Mouse (Mus musculus) lung, postnatal 14 days (tissue): Measurements from ENCODE around the gene Rrp8.

Source experiments
- DNase-seq: peaks from one replicate; pipeline ENCODE4 v3.0.0; 2021

Rrp8 gene

DNA sequence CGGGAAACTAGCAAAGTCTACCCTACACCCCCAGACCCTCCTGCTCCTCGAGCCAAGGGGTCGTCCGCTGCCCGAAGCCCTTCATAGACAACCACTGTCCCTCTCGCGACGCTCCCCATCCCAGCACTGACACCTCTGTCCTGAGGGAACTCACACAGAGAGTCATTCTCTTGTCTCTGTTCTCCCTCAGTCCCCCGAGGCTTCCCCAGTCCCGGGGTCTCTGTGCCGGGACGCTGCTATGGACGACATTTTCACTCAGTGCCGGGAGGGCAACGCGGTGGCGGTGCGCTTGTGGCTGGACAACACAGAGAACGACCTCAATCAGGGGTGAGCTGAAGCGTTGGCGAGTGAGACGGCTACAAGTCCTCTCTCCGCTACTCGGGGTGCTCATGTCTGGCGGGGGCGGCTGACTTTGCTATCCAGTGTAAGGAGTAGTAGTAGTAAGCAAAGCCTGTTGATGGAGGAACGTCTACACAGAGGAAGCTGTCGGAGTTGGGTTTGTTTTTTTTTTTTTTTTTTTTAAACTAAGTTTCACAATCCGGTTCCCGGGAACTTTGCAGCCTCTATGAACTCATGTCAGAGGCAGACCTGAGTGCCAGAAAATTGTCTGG, at the start of gene Rrp8:
Gene Rrp8 (minus strand): TSS at position 475 of the 611 bp plus-strand sequence.
- DNase-seq: peak; percentile 46

DNA sequence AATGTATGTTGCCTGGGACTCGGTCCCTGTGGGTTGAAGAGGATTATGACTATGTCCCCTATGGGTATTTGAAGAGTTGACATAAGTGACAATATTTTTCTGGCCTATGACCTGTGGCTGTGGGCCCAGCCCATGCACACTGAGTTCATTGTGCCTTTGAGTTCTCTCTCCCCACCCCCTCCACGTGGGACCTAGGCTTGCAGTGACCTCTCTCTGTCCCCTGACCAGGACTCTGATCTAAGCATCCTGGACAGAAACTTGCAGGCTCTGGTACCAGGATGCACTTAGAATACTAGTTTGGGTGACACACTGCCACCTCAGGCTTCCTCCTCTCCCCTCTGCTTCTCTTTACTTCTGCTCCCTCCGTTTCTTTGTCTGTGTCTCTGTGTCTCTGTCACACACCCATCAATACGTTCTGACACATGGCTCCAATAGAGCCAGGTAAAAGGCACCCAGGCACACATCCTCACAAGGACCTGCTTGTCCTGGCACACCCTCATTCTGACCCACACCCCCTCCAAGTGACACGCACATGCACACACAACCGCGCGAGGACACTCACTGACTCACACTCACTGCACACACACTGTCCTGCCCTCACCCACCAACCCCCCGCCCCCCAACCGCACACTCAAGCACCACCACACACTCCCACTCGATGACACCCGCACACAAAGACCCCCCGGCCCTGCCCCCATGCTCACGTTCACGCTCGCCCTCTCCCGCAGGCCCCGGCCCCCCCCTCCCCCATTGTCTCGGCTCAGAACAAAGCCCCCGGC, 49.5 kb upstream of the Rrp8 start:
- no peak for DNase-seq

GRCm38 (mm10) chr7:105784556-105784955, 47.4 kb upstream of the Rrp8 start:
- DNase-seq: no peak

DNA sequence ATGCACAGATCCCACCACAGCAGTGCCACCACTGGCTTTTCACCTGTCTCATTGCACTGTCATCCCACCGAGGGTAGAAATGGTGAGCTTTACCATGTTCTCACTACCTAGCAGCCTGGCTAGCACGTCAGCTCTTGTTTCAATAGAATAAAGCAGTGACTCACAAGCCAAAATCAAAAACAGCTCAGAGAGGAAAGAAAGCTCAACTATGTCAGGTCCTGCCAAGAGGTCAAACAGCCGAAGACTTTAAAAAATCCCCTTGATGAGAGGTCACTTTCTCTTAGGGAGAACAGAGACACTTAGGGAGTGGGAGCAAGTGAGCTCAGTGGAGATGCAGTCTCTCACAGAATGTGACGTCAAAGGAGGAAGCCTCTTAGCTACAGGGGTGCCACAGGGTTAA, 46.7 kb upstream of the Rrp8 start:
- DNase-seq: no peak

DNA sequence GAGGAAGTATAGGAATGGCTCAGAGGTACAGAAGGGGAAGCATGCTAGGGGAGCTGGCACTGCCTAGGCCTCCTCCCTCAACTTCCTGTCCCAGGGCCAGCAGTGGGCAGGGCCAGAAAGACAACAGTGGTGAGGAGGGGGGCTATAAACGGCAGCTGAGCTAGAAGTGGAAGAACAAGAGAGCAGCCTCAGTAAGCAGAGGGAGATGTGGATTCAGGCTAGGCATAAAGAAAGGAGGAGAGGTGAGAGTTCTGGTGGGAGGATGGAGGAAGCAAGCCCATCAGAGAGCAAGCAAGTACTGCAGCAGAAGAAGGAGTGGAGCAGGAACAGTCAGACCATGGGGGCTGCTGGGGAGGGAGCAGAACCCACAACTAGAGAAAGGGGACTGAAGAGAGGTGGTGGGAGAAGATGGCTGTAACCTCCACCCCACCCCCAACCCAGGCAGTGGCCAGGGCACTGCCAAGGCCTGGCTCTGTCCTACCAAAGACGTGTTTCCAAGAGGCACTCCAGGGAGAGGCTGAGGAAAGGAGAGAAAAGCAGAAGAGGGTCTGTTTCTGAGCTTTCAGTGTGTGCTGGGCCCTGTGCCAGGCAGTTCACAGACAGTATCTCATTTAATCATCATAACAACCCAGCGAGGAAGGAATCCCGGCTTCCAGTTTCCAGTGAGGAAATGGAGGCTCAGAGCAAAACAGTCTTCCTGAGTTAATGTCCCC, 41.5 kb upstream of the Rrp8 start:
- peak; percentile 59 for DNase-seq

- DNase-seq: peak; percentile 32
Observed at GRCm38 (mm10) chr7:105777797-105778552, 40.8 kb upstream of the Rrp8 start.

GRCm38 (mm10) chr7:105777316-105777715, 40.1 kb upstream of the Rrp8 start:
- no peak for DNase-seq

- DNase-seq: no peak
Observed at GRCm38 (mm10) chr7:105776026-105776425, 38.8 kb upstream of the Rrp8 start.

DNA sequence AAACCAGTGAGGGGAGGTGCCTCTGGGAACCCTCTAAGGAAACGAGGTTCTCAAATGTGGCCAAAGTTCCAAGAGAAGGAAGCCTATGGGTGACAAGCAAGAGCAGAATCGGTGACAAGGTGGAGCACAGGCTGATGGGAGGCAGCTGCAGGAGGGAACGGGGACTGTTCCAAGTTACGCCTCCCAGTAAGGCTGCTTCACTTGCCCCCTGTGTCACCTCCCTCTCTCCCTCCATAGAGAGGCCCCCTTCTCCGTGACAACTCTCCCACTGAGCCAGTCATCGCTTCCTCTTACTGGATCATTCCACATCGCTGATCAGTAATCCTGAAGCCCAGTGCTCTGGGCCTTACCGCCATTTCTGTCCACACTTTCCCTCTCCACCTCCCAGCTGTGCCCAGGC, 37.5 kb upstream of the Rrp8 start:
- no peak for DNase-seq

GRCm38 (mm10) chr7:105773041-105773440, 35.9 kb upstream of the Rrp8 start:
- DNase-seq: no peak

DNA sequence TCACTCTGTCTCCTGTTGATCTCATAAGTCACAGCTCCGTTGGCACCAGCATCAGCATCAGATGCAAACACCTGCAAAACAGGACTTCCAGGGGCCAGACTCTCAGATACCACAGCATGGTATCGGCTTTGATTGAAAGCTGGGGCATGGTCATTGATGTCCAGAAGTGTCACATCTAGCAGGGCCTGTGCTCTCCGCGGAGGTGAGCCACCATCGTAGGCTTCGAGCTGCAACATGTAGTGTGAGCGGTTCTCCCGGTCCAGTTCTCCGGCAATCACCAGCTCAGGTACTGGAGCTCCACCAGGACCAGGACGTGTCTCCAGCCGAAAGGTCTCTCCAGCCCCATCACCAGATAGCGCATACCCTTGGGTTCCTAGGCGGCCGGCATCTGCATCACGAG, 35.1 kb upstream of the Rrp8 start:
- DNase-seq: no peak

DNA sequence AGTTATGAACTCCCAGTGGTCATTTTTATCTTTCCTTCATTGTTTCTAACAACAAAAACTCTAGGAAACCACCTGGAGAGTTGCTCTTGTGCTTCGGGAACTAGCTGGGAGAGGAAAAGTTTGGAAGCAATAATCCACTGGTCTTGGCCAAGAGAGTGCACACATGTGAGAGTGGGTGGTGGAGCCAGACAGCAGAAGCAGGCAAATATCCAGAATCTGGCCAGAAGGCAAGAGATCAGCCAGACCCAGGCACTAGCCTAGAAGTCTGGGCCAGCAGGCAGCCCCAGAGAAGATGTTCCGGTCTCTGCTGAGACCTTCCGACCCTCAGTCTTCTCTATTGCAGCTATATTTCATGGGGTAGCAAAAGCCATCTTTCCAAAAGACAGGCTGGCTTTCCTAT, 32.8 kb upstream of the Rrp8 start:
- no peak for DNase-seq

GRCm38 (mm10) chr7:105767729-105768165, 30.6 kb upstream of the Rrp8 start:
- DNase-seq: no peak

DNA sequence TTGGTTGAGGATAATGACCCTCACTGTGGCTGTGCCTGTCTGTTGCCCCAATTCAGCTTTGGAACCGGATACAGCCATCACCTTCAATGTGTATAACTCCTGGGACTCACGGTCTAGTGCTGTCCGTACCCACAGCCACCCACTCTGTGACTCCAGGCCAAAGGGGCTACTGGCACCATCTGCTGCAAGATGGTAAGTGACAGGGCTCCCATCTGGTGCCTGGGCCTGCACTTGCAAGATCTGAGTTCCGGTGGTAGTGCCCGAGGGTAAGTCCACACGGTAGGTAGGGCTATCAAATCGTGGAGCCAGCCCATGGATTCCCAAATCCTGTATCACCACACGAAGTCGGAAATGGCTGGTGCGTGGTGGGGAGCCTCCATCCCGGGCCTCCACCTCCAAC, 27.1 kb upstream of the Rrp8 start:
- no peak for DNase-seq

GRCm38 (mm10) chr7:105762517-105763270, 25.5 kb upstream of the Rrp8 start:
- DNase-seq: no peak

- no peak for DNase-seq
Observed at GRCm38 (mm10) chr7:105761813-105762484, 24.8 kb upstream of the Rrp8 start.

DNA sequence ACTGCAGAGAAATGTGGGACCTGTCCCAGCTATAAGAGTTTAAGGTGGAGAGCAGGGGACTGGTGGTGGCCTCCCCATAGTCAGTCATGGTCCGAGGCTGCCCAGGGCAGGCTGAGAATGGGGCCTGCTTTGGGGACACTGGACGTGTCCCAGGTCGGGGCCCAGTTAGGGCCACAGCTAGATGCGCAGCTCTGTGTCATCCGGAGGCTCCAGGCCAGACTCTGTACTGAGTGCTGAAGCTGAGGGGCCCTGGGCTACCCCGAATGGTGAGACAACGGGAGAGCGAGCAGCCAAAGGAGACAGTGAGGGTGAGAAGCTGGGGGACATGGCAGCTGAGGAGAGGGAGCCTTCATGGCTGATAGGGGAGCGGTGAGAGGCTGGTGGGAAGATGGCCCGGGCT, 16.1 kb upstream of the Rrp8 start:
- DNase-seq: no peak

DNA sequence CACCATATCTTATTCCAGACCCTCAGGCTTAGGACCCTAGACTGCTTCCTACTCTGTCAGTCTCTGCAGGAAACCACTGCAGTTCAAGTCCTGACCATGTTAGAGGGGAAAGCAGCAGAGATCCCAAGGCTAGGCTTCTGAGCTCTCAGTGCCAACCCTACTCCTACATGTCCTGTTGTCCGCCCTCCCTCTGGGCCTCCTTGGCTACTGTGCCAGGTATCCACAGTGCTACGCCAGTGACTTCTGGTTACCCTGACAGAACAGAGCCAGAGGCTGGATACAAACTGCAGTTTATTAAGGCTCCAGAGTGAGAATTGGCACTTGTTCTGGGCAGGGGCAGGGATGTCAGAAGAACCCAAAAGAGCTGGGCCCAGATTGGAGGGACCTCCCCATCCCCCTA, 15.5 kb upstream of the Rrp8 start:
- no peak for DNase-seq

DNA sequence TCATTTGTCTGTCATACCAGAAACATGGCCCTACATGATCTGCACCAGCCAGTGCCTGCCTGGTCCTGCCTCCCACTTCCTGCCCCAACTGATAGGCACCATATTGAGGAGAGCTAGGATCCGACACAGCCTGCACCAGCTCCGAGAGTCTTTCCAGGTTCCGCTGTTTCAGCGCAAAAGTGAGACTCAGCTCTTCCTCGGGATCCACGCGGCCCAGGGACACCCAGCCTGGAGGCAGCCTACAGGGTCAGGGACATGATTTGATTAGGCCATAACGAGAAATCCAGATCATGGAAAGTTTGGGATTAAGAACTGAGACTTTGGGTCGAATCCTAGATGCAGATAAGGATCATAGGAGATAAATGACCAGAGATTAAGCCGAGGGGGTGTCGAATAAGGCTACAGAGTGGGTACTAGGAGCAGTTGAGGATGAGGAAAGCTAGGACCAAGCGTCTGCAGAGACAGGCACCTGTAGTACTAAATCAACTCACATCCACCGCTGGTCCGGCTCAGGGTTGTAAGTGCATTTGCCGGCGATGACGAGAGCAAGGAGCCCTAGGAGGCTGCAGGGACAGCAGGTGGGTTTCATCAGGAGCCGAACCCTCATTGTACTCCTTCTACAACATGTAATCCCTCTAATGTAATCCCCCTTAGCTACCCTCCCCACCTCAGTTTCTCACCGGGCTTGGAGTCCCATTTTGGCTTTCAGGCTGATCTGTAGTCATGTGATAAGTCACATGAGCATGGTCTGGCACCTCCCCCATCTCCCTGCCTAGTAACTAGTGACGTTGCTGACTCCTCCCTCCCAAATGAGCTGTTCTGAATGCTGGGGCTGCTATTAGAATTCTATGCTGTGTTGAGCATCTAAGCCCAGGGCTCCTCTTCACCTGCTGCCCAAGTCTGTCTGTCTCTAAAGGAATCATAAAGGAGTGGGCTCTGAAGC, 14.6 kb upstream of the Rrp8 start, which contains the start of gene Tpp1:
Gene Tpp1 (minus strand): TSS at position 745 of the 943 bp plus-strand sequence.
- DNase-seq: peak; percentile 92

DNA sequence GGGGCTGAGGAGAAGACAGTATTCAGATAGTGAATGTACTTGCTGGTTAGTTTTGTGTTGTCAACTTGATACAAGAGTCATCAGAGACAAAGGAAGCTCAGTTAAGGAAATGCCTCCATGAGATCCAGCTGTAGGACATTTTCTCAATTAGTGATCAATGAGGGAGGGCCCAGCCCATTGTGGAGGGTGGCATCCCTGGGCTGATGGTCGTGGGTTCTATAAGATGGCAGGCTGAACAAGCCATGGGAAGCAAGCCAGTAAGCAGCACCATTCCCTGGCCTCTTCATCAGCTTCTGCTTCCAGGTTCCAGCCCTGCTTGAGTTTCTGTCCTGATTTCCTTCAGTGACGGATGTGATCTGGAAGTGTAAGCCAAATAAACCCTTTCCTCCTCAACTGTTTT, 10.6 kb upstream of the Rrp8 start:
- DNase-seq: no peak
